Mouse (Mus musculus) liver, adult 2 months (tissue): Measurements from ENCODE around the gene Pld6. TPM values are rescaled to one million over a fixed set of nuclear protein-coding genes. Genes with fewer than 3 reads are reported as not detected.

Source experiments
- DNase-seq: peaks from one replicate; pipeline ENCODE4 v3.0.0-alpha.2; 2011; ENCODE audit warnings: low read depth, low spot score; ENCODE audit errors: extremely low read depth
- H3K27ac ChIP-seq: fragments of 200-500 bp; replicated peaks from 2 replicates; pipeline ENCODE4 v1.5.1; 2012; ENCODE audit warnings: low read depth, mild to moderate bottlenecking, control low read depth, inconsistent platforms, low read length; ENCODE audit not compliant: insufficient read depth
- H3K27me3 ChIP-seq: fragments of 200-500 bp; 2 replicates; pipeline ENCODE4 v1.6.1; 2012; ENCODE audit warnings: mild to moderate bottlenecking, moderate library complexity, low read length, inconsistent platforms; ENCODE audit not compliant: control insufficient read depth, insufficient read depth
- H3K36me3 ChIP-seq: fragments of 200-500 bp; 2 replicates; pipeline ENCODE4 v1.6.1; 2012; ENCODE audit warnings: low read length, inconsistent platforms; ENCODE audit not compliant: control insufficient read depth, insufficient read depth
- H3K4me1 ChIP-seq: fragments of 200-500 bp; 2 replicates; pipeline ENCODE4 v1.6.1; 2011; ENCODE audit warnings: low read length; ENCODE audit not compliant: control insufficient read depth, insufficient read depth
- H3K4me3 ChIP-seq: fragments of 200-500 bp; 2 replicates; pipeline ENCODE4 v1.5.1; 2011; ENCODE audit warnings: low read depth, mild to moderate bottlenecking, control low read depth, low read length, moderate library complexity; ENCODE audit not compliant: insufficient read depth
- H3K79me2 ChIP-seq: fragments of 200-500 bp; 2 replicates; pipeline ENCODE4 v1.6.1; 2012; ENCODE audit warnings: inconsistent platforms, mild to moderate bottlenecking, low read length, moderate library complexity; ENCODE audit not compliant: control insufficient read depth, insufficient read depth
- H3K9ac ChIP-seq: fragments of 200-500 bp; 2 replicates; pipeline ENCODE4 v1.6.1; 2012; ENCODE audit warnings: low read depth, mild to moderate bottlenecking, control low read depth, inconsistent platforms, low read length
- CTCF ChIP-seq: fragments of 200-500 bp; IDR thresholded peaks from 2 replicates; pipeline ENCODE4 v1.5.1; 2011; ENCODE audit warnings: low read depth, low read length, control low read depth
- POLR2A ChIP-seq: fragments of 200-500 bp; IDR thresholded peaks from 2 replicates; pipeline ENCODE4 v1.6.1; 2011; ENCODE audit warnings: low read length, control low read depth; ENCODE audit not compliant: insufficient read depth; ENCODE audit errors: extremely low read depth
- WGBS: fragments of 180-500 bp; shearing (Covaris S2); methylation state at CpG from one replicate; pipeline ENCODE4 v1.1.7; 2018; 5-methylcytosine and 5-hydroxymethylcytosine counted together
- polyA plus RNA-seq: library from polyadenylated mRNA; depleted of rRNA; stranded (reverse); fragments of >200 nt; gene quantifications from 2 replicates; pipeline ENCODE4 v1.2.3, GENCODE M21; 2012; rRNA removed
- total RNA-seq: library from RNA; depleted of rRNA; stranded (reverse); fragments of >200 nt; gene quantifications from 2 replicates; pipeline ENCODE4 v1.2.3, GENCODE M21; 2014; rRNA removed

Pld6 gene
- total RNA-seq (1.6 and 1.9 TPM in 2 replicates), polyA plus RNA-seq (3.9 and 4.3 TPM in 2 replicates)

DNA sequence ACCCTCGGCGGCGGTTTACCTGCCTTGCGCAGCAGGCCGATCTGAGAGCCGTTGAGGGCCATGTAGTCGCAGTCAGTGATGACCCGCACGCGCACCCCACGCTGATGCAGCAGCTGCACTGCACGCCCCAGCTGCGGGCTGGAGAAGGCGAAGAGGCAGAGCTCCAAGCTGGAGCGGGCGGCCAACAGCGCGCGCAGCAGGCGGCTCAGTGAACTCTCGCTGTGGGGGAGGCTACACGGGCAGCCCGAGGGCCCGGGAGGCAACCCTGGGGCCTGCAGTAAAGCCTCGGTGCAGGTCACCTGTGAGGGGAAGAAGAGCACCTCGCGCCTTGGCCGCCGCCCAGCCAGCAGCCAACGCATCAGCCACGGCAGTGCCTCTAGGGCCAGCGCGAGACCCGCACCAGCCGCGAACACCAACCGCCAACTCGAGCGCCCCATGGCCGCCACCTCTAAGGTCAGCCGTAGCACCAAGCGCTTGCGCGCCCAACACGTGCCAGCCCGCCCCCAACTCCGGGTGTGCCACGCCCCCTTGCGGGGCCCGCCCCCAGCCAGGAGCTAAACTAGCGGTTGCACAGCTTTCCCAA, at the start of gene Pld6:
Gene Pld6 (minus strand): TSS at position 447 of the 583 bp plus-strand sequence.
- H3K36me3 ChIP-seq = peaks cover 2% of the 10 kb centered on the region; the same call in 1 of the 2 replicates
- TF ChIP-seq CTCF (no peak), POLR2A (no peak)
- H3K9ac ChIP-seq = peak within 1 kb of the TSS; percentile 72
- peak; percentile 60 for DNase-seq
- H3K4me1 ChIP-seq = peaks cover 8% of the 10 kb centered on the region
- WGBS = 1% methylated on average over 51 of the region's 51 CpGs
- peak within 1 kb of the TSS; percentile 60 for H3K27ac ChIP-seq
- peak within 1 kb of the TSS; percentile 64 for H3K4me3 ChIP-seq
- H3K27me3 ChIP-seq = no peaks in the 10 kb centered on the region
- no peaks in the 10 kb centered on the region for H3K79me2 ChIP-seq

DNA sequence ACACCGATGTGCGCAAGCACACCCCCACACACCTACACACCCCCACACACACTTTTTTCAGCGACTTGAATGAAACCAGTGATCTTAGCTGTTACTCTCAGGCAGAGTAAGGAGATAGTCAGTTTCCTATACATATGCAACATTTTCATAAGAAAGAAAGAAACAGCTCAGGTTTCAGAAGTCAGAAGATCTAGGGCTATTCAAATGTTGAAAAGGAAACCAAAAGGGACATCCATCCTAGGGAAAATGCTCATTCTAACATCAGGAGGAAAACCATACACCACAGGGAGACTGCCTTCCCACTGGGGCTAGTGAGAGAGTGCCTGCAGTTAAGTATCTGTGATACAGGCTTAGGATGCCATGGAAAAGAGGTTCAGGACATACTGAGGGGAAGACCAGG, 34.2 kb upstream of the Pld6 start:
- 88% methylated on average over 3 of the region's 3 CpGs for WGBS
- no peak overlapping the region for H3K27ac ChIP-seq
- no peak overlapping the region for H3K4me3 ChIP-seq
- H3K79me2 ChIP-seq = no peaks in the 10 kb centered on the region
- no peaks in the 10 kb centered on the region for H3K27me3 ChIP-seq
- H3K9ac ChIP-seq = no peak overlapping the region
- TF ChIP-seq POLR2A (no peak), CTCF (no peak)
- peaks cover 73% of the 10 kb centered on the region for H3K36me3 ChIP-seq
- no peak for DNase-seq
- H3K4me1 ChIP-seq = no peaks in the 10 kb centered on the region

DNA sequence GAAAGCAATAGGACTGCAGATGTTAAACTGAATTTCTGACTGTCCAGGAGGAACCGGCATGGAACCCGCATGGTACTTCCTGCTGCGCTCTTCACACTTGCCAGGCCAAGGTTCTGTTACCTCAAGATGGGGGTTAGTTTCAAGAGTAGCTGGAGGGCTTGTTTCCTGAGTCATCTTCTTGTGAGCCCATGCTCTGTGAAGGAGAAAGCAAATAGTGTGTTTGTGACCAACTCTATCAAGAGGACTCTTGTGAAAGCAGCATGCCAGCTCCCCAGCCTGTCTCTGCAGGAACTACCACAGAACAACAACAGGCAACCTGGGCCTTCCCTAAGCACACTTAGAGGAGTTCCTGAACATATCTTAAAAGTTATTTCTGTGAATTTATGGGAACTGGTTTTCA, 30.5 kb upstream of the Pld6 start:
- Histone ChIP-seq H3K27me3 (no peaks in the 10 kb centered on the region), H3K36me3 (peaks cover 43% of the 10 kb centered on the region), H3K4me1 (peaks cover 11% of the 10 kb centered on the region), H3K9ac (no peak overlapping the region), H3K79me2 (no peaks in the 10 kb centered on the region), H3K4me3 (no peak overlapping the region), H3K27ac (no peak overlapping the region)
- TF ChIP-seq CTCF (no peak), POLR2A (no peak)
- WGBS = 98% methylated on average over 3 of the region's 3 CpGs
- DNase-seq = no peak

DNA sequence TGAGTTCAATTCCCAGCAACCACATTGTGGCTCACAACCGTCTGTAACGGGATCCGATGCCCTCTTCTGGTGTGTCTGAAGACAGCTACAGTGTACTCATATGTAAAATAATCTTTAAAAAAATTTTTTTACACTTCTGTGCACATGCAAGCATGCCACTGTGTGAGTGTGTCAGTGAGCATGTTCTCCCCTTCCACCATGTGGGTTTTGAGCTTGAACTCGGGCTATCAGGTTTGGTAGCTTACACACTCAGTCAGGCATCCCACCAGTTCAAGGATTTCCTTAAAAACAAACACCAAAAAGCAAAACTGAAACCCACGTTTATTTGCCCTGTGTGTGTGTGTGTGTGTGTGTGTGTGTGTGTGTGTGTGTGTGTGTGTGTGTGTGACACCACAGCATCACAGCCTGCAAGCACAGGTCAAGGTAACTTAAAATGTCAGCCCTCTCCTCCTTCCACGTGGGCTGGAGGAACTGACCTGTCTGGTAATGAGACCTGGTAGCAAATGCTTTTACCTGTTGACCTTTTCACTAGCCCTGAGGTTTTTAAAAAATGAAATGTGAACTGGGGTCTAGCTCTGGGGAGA, 28.1 kb upstream of the Pld6 start:
- no peak overlapping the region for H3K4me3 ChIP-seq
- no peaks in the 10 kb centered on the region for H3K79me2 ChIP-seq
- peaks cover 18% of the 10 kb centered on the region for H3K4me1 ChIP-seq
- H3K36me3 ChIP-seq = peaks cover 31% of the 10 kb centered on the region
- H3K9ac ChIP-seq = no peak overlapping the region
- no peaks in the 10 kb centered on the region for H3K27me3 ChIP-seq
- TF ChIP-seq POLR2A (no peak), CTCF (no peak)
- H3K27ac ChIP-seq = peak overlapping the region; percentile 64
- WGBS = 50% methylated on average over 6 of the region's 6 CpGs
- peak; percentile 55 for DNase-seq

DNA sequence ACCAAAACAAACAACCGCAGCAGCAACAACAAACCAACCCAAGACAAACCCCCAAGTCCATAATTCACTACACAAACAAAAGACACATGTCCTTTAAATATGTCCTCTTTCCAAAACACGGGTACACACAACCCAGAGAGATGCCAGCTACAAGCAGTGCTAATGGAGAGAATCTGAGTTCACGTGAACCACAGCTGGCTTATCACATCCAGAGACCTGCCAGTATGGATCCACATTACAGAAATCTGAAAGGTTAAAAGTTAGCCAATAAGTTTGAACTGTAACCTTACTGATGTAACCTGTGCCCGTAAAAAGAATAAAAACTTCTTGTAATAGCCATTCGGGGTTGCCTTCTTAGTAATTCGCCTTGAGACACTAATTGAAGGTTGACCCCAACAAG, 27.5 kb upstream of the Pld6 start:
- WGBS = 23% methylated on average over 6 of the region's 6 CpGs
- TF ChIP-seq CTCF = no peak
- TF ChIP-seq POLR2A = no peak
- Histone ChIP-seq H3K4me3 (no peak overlapping the region), H3K27me3 (no peaks in the 10 kb centered on the region), H3K9ac (no peak overlapping the region), H3K27ac (peak overlapping the region; percentile 85), H3K79me2 (no peaks in the 10 kb centered on the region), H3K4me1 (peaks cover 18% of the 10 kb centered on the region), H3K36me3 (peaks cover 25% of the 10 kb centered on the region)
- peak; percentile 95 for DNase-seq

DNA sequence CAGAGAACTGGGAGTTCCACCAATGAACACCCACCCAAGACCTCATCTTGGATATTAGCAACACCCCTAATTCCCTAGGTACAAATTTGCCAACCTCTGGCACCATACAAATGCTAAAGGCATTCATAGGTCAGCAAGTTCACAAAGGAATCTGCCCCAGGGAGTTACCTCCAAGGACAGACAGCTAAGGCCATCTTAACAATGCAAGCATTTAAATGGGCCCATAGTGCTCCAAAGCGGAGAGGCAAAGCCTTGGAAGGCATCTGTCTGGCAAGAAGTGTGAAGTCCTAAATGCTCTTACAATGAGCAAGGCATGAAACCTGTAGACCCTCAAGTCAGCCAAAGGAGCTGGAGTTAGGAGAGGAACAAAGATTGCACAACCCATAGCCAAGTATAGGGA, 26.9 kb upstream of the Pld6 start:
- DNase-seq = no peak

More for the DNA sequence above, 26.9 kb upstream of the Pld6 start:
- Histone ChIP-seq H3K4me1 (peaks cover 18% of the 10 kb centered on the region), H3K27me3 (no peaks in the 10 kb centered on the region), H3K36me3 (peaks cover 19% of the 10 kb centered on the region), H3K27ac (peak overlapping the region; percentile 85), H3K4me3 (no peak overlapping the region), H3K9ac (no peak overlapping the region), H3K79me2 (no peaks in the 10 kb centered on the region)
- WGBS = 100% methylated on average over 1 of the region's 1 CpGs
- TF ChIP-seq CTCF = no peak
- TF ChIP-seq POLR2A = no peak
